Mouse (Mus musculus) kidney, adult 2 months (tissue): ENCODE measurements around the gene Vat1l. TPM values are rescaled to one million over a fixed set of nuclear protein-coding genes. Genes with fewer than 3 reads are reported as not detected.

ENCODE experiments used
- DNase-seq: peaks from one replicate; pipeline ENCODE4 v3.0.0; 2021
- H3K27ac ChIP-seq: fragments of 200-500 bp; 2 replicates; pipeline ENCODE4 v1.5.1; 2012; ENCODE audit warnings: low read depth, low read length, control low read depth, inconsistent platforms; ENCODE audit not compliant: insufficient read depth
- H3K27me3 ChIP-seq: fragments of 200-500 bp; replicated peaks from 2 replicates; pipeline ENCODE4 v1.6.1; 2012; ENCODE audit warnings: mild to moderate bottlenecking, moderate library complexity, low read length, inconsistent platforms; ENCODE audit not compliant: control insufficient read depth, insufficient read depth
- H3K36me3 ChIP-seq: fragments of 200-500 bp; 2 replicates; pipeline ENCODE4 v1.6.1; 2012; ENCODE audit warnings: mild to moderate bottlenecking, moderate library complexity, low read length, inconsistent platforms; ENCODE audit not compliant: control insufficient read depth, insufficient read depth
- H3K4me1 ChIP-seq: fragments of 200-500 bp; 2 replicates; pipeline ENCODE4 v1.6.1; 2011; ENCODE audit warnings: low read length; ENCODE audit not compliant: control insufficient read depth, insufficient read depth
- H3K4me3 ChIP-seq: fragments of 200-500 bp; 2 replicates; pipeline ENCODE4 v1.5.1; 2011; ENCODE audit warnings: mild to moderate bottlenecking, low read depth, low read length, control low read depth; ENCODE audit not compliant: insufficient read depth
- CTCF ChIP-seq: fragments of 200-500 bp; conservative IDR thresholded peaks from 2 replicates; pipeline ENCODE4 v1.5.1; 2011; ENCODE audit warnings: low read depth, mild to moderate bottlenecking, control low read depth, low read length, moderate library complexity, mixed read lengths; ENCODE audit not compliant: insufficient read depth, insufficient read length
- POLR2A ChIP-seq: fragments of 200-500 bp; IDR thresholded peaks from one replicate; pipeline ENCODE4 v1.6.1; 2011; ENCODE audit warnings: low read depth, low read length, control low read depth
- WGBS: fragments of 180-500 bp; shearing (Covaris S2); methylation state at CpG from one replicate; pipeline ENCODE4 v1.1.7; 2018; 5-methylcytosine and 5-hydroxymethylcytosine counted together
- polyA plus RNA-seq: library from polyadenylated mRNA; depleted of rRNA; stranded (reverse); fragments of >200 nt; gene quantifications from 2 replicates; pipeline ENCODE4 v1.2.3, GENCODE M21; 2012; rRNA removed

Gene Vat1l
- polyA plus RNA-seq, 1 experiment = 1.3 TPM

DNA sequence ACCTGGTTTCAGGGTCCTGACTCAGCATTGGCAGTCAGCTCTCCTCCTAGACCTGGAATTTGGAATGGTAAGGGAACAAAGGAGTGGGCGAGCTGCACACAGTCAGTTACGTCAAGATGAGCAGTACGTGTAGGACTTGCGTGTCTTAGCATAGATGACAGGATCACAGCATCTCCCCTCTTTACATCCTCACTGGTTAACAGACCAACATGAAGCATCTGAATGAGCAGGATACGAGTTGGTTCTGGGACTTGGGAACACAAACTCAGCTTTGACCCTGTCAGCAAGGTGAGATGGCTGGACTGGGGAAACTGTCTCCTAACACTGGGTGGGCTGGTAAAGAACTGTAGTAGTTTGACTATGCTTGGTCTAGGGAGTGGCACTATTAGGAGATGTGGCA is 193.9 kb downstream of the Vat1l start:
- Histone ChIP-seq H3K4me1 (no peaks in the 10 kb centered on the region), H3K4me3 (no peak overlapping the region), H3K27me3 (no peaks in the 10 kb centered on the region), H3K36me3 (no peaks in the 10 kb centered on the region), H3K27ac (no peak overlapping the region)
- no peak for DNase-seq
- WGBS = 95% methylated on average over 5 of the region's 5 CpGs
- TF ChIP-seq CTCF (no peak), POLR2A (no peak)

DNA sequence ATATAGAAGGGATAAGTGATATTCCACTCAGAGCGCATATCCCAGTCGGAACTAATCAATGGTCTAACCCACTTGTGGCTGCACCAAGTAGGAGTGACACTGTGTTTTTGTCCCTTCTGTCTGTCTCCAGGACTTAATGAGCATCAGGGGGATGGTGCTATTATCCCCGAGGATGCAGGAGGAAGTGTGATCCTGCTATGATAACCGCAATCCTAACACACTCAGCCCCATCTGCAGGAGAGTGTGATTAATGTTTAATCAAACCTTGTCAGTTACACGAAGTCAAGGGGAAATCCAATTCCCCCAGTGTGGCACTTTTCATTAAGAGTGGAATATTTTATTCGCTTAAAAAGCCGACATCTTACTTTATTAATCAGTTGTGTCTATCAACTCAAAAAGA is 196.3 kb downstream of the Vat1l start:
- 53% methylated on average over 7 of the region's 7 CpGs for WGBS
- no peak for DNase-seq
- no peaks in the 10 kb centered on the region for H3K4me1 ChIP-seq
- H3K27ac ChIP-seq = no peak overlapping the region
- no peak overlapping the region for H3K4me3 ChIP-seq
- TF ChIP-seq POLR2A (no peak), CTCF (no peak)
- no peaks in the 10 kb centered on the region for H3K36me3 ChIP-seq
- no peaks in the 10 kb centered on the region for H3K27me3 ChIP-seq

DNA sequence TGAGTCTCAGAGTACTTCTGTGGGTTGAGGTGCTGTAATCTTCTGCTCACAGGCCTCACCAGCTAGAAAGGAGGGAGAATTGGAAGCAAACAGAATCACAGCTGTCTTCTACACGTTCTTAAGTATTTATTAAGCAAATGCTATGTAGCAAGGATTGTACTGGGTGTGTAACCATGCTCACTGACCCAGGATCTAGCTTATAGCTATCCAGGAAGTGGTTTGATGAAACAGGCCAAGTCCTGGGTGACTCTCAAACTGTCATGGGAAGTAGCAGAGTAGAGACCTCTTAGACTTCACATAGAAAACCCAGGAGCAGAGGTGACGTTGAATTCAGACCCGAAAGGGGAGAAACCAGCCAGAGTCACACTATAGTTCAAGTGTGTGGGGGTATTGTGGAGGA is 206.0 kb downstream of the Vat1l start:
- TF ChIP-seq CTCF (no peak), POLR2A (no peak)
- Histone ChIP-seq H3K4me3 (no peak overlapping the region), H3K36me3 (no peaks in the 10 kb centered on the region), H3K27me3 (no peaks in the 10 kb centered on the region; the same call in 1 of the 2 replicates), H3K4me1 (no peaks in the 10 kb centered on the region), H3K27ac (no peak overlapping the region)
- 65% methylated on average over 3 of the region's 3 CpGs for WGBS
- no peak for DNase-seq

DNA sequence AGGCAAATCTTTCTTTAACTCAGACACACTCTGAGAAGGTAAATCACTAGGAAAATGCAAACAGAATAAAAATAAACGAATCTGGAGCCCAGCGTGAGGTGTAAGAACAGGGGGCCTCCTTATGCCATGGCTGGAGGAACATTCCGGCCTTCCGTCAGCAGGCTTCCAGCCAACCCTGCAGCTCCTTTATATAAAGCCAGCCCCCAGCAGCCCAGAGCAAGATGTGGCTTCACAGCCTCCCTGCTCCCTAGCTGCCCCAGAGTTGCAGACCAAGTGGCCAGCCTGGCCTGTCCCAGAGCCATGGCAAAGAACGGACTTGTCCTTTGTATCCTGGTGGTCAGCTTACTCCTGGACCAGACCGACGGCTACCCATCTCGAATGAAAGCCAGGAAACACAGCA is 212.4 kb downstream of the Vat1l start, which contains the start of gene Clec3a:
Gene Clec3a (plus strand): TSS at position 301 of the 400 bp plus-strand sequence.
- DNase-seq = no peak
- WGBS = 81% methylated on average over 8 of the region's 8 CpGs
- no peaks in the 10 kb centered on the region for H3K36me3 ChIP-seq
- TF ChIP-seq POLR2A = no peak
- no peak for TF ChIP-seq CTCF
- H3K27me3 ChIP-seq = no peaks in the 10 kb centered on the region
- H3K4me1 ChIP-seq = no peaks in the 10 kb centered on the region
- no peak within 1 kb of the TSS for H3K4me3 ChIP-seq
- H3K27ac ChIP-seq = no peak within 1 kb of the TSS

DNA sequence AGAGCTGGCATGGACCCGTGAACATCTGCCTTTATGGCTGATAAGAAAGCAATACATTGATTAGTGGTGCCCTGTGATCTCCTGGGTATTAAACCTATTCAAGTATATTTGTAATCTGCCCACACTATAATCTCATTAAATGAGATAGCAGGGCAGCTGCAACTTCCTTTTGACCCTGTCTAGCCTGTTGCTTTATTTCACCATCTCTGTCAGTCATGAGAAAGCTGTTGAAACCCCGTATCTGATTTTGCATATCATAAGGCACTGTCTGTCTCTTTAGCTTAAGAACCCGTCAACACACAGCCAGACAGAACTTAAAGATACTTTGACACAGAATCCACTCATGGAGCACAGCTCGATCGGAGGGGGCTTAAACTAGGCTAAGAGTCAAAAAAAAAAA is 213.1 kb downstream of the Vat1l start:
- TF ChIP-seq POLR2A = no peak
- no peak for TF ChIP-seq CTCF
- H3K4me1 ChIP-seq = no peaks in the 10 kb centered on the region
- no peak overlapping the region for H3K27ac ChIP-seq
- H3K4me3 ChIP-seq = no peak overlapping the region
- no peaks in the 10 kb centered on the region for H3K27me3 ChIP-seq
- DNase-seq = no peak
- no peaks in the 10 kb centered on the region for H3K36me3 ChIP-seq
- 75% methylated on average over 5 of the region's 5 CpGs for WGBS

DNA sequence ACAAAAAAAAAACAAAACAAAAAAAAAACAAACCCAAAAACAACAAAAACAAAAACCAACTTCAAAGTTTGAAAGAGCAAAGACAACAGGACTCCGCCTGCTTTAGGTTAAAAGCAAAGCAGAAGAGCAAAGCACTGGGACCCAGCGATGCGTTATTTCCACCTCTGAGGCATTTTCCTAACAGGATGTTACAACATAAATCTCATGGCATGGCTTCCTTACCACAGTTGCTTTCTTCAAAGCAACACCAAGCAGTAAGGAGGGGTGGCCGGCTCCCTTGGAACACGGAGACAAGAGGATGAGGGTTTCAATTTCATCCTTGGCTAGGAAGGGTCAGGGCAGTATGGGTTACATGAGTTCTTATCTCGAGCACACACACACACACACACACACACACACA is 213.5 kb downstream of the Vat1l start:
- Histone ChIP-seq H3K27me3 (no peaks in the 10 kb centered on the region), H3K36me3 (no peaks in the 10 kb centered on the region), H3K27ac (no peak overlapping the region), H3K4me3 (no peak overlapping the region), H3K4me1 (no peaks in the 10 kb centered on the region)
- DNase-seq = no peak
- TF ChIP-seq POLR2A (no peak), CTCF (no peak)
- WGBS = 20% methylated on average over 6 of the region's 6 CpGs

DNA sequence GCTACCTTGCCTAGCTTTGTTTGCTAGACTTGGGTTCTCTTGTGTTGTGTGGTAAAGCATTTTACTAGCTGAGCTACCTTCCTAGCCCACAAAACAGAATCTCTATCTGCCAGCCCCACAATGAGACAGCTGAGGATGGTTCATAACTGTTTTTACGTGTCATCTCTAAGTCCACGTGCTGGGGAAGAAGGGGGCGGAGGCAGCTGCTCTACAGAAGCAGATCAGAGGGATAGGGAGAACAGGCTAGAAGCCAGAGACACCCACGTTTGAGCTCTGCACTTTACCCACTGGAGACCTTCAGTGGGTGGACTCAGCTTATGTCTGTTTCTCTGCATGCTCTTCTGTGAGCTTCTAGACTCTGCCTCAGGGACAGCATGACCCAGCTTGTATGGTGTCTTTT is 216.1 kb downstream of the Vat1l start:
- H3K27me3 ChIP-seq = no peaks in the 10 kb centered on the region
- no peak for DNase-seq
- H3K4me3 ChIP-seq = no peak overlapping the region
- TF ChIP-seq CTCF (no peak), POLR2A (no peak)
- 72% methylated on average over 4 of the region's 4 CpGs for WGBS
- H3K36me3 ChIP-seq = no peaks in the 10 kb centered on the region
- H3K27ac ChIP-seq = no peak overlapping the region
- no peaks in the 10 kb centered on the region for H3K4me1 ChIP-seq

Other genes with a start within 250 kb of the Vat1l start
- gene Nudt7, start 72.1 kb upstream of the Vat1l start, polyA plus RNA-seq = 21.8 and 26.2 TPM in 2 replicates
- not detected in 2 replicates for gene Clec3a, start 212.5 kb downstream of the Vat1l start, polyA plus RNA-seq
- gene Wwox, start 234.0 kb downstream of the Vat1l start, polyA plus RNA-seq = 14.5 and 15.3 TPM in 2 replicates